Comparison of ENCODE assay signal across 9 mouse cellular contexts in the genomic region with DNA sequence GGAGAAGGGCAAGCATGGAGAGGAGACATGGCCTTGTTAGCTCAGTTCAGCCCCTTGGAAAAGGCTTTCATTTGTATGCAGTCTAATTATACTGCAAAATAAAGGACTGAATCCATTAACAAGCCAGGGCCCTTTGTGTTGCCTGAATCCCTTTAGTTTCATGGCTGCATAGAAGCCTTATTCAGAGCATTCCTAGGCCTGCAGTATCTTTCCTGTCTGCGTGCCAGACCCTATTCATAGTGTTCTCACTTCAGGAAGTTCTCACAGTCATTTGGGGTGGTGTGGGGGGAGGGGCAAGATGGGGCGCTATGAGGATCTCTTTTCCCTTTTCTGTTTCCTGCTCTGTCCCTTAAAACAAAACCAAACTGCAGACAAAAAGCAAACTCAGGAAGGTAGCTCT. TPM values are rescaled to one million over a fixed set of nuclear protein-coding genes. Genes with fewer than 3 reads are reported as not detected.
DNase-seq lines count a peak whose midpoint lies in the region; ATAC-seq and TF ChIP-seq lines count a peak whose summit lies in the region.
"Had no signal": no experiment of that assay in that cellular context is flagged by ENCODE, and none has a peak within 500 bp of the region (broad histone marks: within the 10 kb centered on the region; RNA-seq: fewer than 3 reads in every experiment).

No protein-coding gene starts in this region.

- 10% methylated on average over 2 of the region's 2 CpGs for WGBS in hindbrain, embryonic 10.5 days

- no peaks in the 10 kb centered on the region for H3K9me3 ChIP-seq in G1E (replicated peaks)
- H3K9me3 ChIP-seq in hindbrain, embryonic 10.5 days: no peaks in the 10 kb centered on the region
- H3K9me3 ChIP-seq: liver, embryonic 13.5 days had no signal

- peaks cover 18% of the 10 kb centered on the region for H3K4me1 ChIP-seq in G1E (ENCODE audit: insufficient read depth, low read depth, low read length)
- peaks cover 72% of the 10 kb centered on the region for H3K4me1 ChIP-seq in hindbrain, embryonic 10.5 days (replicated peaks)

- no peak overlapping the region for H3K4me3 ChIP-seq in G1E (ENCODE audit: low read depth, low read length)
- peak overlapping the region; percentile 24 for H3K4me3 ChIP-seq in hindbrain, embryonic 10.5 days
- H3K4me3 ChIP-seq: liver, embryonic 13.5 days had no signal

- peak overlapping the region; percentile 90 for H3K27ac ChIP-seq in hindbrain, embryonic 10.5 days
- H3K27ac ChIP-seq: liver, embryonic 13.5 days had no signal

- no peak for DNase-seq in G1E (ENCODE audit: low spot score)
- DNase-seq in cerebellum, adult 8-10 months: peak; percentile 28
- DNase-seq in frontal cortex, postnatal 10 days (ENCODE audit: low spot score in 2 of 2): peak; percentile 66 to 79
- peak; percentile 61 for DNase-seq in hindbrain, embryonic 10.5 days (ENCODE audit: low spot score)
- peak; percentile 87 for DNase-seq in layer of hippocampus, adult 9-11 months
- DNase-seq in lung, postnatal 36 days: peak; percentile 80
- peak; percentile 68 for DNase-seq in right cerebral cortex, postnatal 4 days
- DNase-seq in ovary, adult 18-20 months (ENCODE audit: low spot score): no peak
- DNase-seq: liver, embryonic 13.5 days had no signal

- no peaks in the 10 kb centered on the region for H3K27me3 ChIP-seq in G1E (ENCODE audit: insufficient read depth, low read length)
- H3K27me3 ChIP-seq in hindbrain, embryonic 10.5 days (ENCODE audit: insufficient read depth, poor library complexity, severe bottlenecking): no peaks in the 10 kb centered on the region
- H3K27me3 ChIP-seq: liver, embryonic 13.5 days had no signal

- peaks cover 4% of the 10 kb centered on the region for H3K36me3 ChIP-seq in G1E (replicated peaks)
- no peaks in the 10 kb centered on the region for H3K36me3 ChIP-seq in hindbrain, embryonic 10.5 days
- H3K36me3 ChIP-seq: liver, embryonic 13.5 days had no signal

- no peak for TF ChIP-seq CTCF in G1E (IDR thresholded peaks at IDR 0.05; ENCODE audit: low read depth, low read length)

- ATAC-seq in G1E (ENCODE audit: extremely low read depth, insufficient number of reproducible peaks, low FRiP score, poor library complexity, severe bottlenecking): 0 out of 2 replicates have a peak, but pooled peaks have one; percentile 30

RNA-seq across cellular contexts. Expression of a gene that starts 28.1 kb away (rescaled TPM):
- 25.3 and 34.5 TPM in 2 replicates for total RNA-seq in G1E (2014; fragmentation: Nextera tagmentation)
- total RNA-seq in G1E (2017): 9.2 and 10.2 TPM in 2 replicates
- 6.6 and 8.9 TPM in 2 replicates for polyA plus RNA-seq in G1E (2012)
- polyA plus RNA-seq in hindbrain, embryonic 10.5 days (2016; fragmentation: Nextera tagmentation; extraction: Ambion mirVana): 4.8 and 6.8 TPM in 2 replicates

Comparison
In these comparisons a context has a peak if more than half of its experiments do, and no peak if none do; other contexts are left out.
1. DNase-seq: peak in cerebellum, adult 8-10 months (single experiment), frontal cortex, postnatal 10 days (2 of 2), hindbrain, embryonic 10.5 days (single experiment), layer of hippocampus, adult 9-11 months (single experiment), lung, postnatal 36 days (single experiment) and right cerebral cortex, postnatal 4 days (single experiment); none in G1E (single experiment) and ovary, adult 18-20 months (single experiment).